Mouse (Mus musculus): ENCODE data around the gene Ada.
"Not testable (repeated sequence)": the region's sequence is repeated elsewhere in the genome, so short reads cannot be mapped to it uniquely, and the experiment has no call there.

The Ada gene

GRCm38 (mm10) chr2:163697764-163698480 is 52.1 kb downstream of the Ada start:
- peak; percentile 25 for DNase-seq (ENCODE audit: low read depth, low spot score)

GRCm38 (mm10) chr2:163696763-163697162 is 53.3 kb downstream of the Ada start:
- no peak for DNase-seq (ENCODE audit: low read depth, low spot score)

GRCm38 (mm10) chr2:163693716-163694314 is 56.2 kb downstream of the Ada start:
- DNase-seq (ENCODE audit: low read depth, low spot score), result no peak

- no peak for DNase-seq (ENCODE audit: low read depth, low spot score)
Measured at GRCm38 (mm10) chr2:163692873-163693612, 57.0 kb downstream of the Ada start.

- no peak for DNase-seq (ENCODE audit: low read depth, low spot score)
Measured at GRCm38 (mm10) chr2:163691846-163692605, 58.0 kb downstream of the Ada start.

GRCm38 (mm10) chr2:163690409-163691304 is 59.4 kb downstream of the Ada start:
- no peak for DNase-seq (ENCODE audit: low read depth, low spot score)

GRCm38 (mm10) chr2:163689771-163690170 is 60.3 kb downstream of the Ada start:
- no peak for DNase-seq (ENCODE audit: low read depth, low spot score)

- DNase-seq (ENCODE audit: low read depth, low spot score), result not testable (repeated sequence)
Measured at GRCm38 (mm10) chr2:163688377-163688776, 61.7 kb downstream of the Ada start.

- DNase-seq (ENCODE audit: low read depth, low spot score), result no peak
Measured at GRCm38 (mm10) chr2:163686886-163687285, 63.2 kb downstream of the Ada start.

- DNase-seq (ENCODE audit: low read depth, low spot score), result no peak
Measured at GRCm38 (mm10) chr2:163686233-163686632, 63.8 kb downstream of the Ada start.

- no peak for DNase-seq (ENCODE audit: low read depth, low spot score)
Measured at GRCm38 (mm10) chr2:163685761-163686200, 64.3 kb downstream of the Ada start.

GRCm38 (mm10) chr2:163685287-163685686 is 64.8 kb downstream of the Ada start:
- DNase-seq (ENCODE audit: low read depth, low spot score), result no peak

GRCm38 (mm10) chr2:163682344-163682743 is 67.7 kb downstream of the Ada start:
- DNase-seq (ENCODE audit: low read depth, low spot score), result no peak

GRCm38 (mm10) chr2:163676745-163677144 is 73.3 kb downstream of the Ada start:
- DNase-seq (ENCODE audit: low read depth, low spot score), result no peak
